Mouse (Mus musculus) liver, adult 2 months (tissue): ENCODE measurements at regions not wholly inside any gene's neighbourhood (a gene's known extent, or its start where the extent isn't known, plus 50 kb on each side); places are given as distances from the start of the nearest gene placed in this dataset.

Experiments used
- CTCF ChIP-seq: fragments of 200-500 bp; IDR thresholded peaks from 2 replicates; pipeline ENCODE4 v1.5.1; 2011; ENCODE audit warnings: low read depth, low read length, control low read depth
- POLR2A ChIP-seq: fragments of 200-500 bp; IDR thresholded peaks from 2 replicates; pipeline ENCODE4 v1.6.1; 2011; ENCODE audit warnings: low read length, control low read depth; ENCODE audit not compliant: insufficient read depth; ENCODE audit errors: extremely low read depth

DNA sequence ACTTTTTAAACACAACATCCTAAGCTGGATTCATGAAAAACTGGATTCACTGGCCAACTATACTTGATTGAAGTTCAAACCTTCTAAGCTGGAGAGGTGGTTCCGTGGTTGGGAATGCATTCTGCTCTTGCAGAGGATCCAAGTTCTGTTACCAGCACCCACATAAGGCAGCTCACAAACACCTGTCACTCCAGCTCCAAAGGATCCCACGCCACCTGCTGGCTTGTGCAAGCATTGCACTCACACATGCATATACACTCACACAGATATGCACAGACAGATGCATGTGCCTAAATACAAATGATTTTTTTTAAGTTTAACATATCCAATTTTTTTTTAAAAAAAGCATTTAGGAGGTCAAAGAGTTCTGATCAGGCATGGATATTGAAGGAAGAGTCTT lies 55.7 kb downstream of the Dio3 start:
- TF ChIP-seq CTCF (no peak; the same call in 1 of the 2 replicates), POLR2A (no peak)
